Mouse (Mus musculus) kidney, postnatal 4 days (tissue): Measurements from ENCODE around the gene Dgcr2.

Source experiments
- DNase-seq, 2 experiments: peaks; one replicate each; pipeline ENCODE4 v3.0.0; 2021; ENCODE audit warnings: mixed read lengths in 2 of 2

The Dgcr2 gene

GRCm38 (mm10) chr16:17898462-17898861 is at the start of gene Dgcr2, which contains the start of gene Tssk2:
TSS of gene Dgcr2 (minus strand) at chr16:17898562.
TSS of gene Tssk2 (plus strand) at chr16:17898637.
- no peak for DNase-seq

GRCm38 (mm10) chr16:17945081-17945831 is 46.9 kb upstream of the Dgcr2 start:
- peak; percentile 28 to 61 for DNase-seq

- DNase-seq, result no peak
Observed at GRCm38 (mm10) chr16:17943466-17943865, 45.1 kb upstream of the Dgcr2 start.

- peak in 1 of 2 experiments; percentile 27 for DNase-seq
Observed at GRCm38 (mm10) chr16:17939255-17939751, 40.9 kb upstream of the Dgcr2 start.

GRCm38 (mm10) chr16:17938821-17939220 is 40.5 kb upstream of the Dgcr2 start:
- peak; percentile 74 to 84 for DNase-seq

GRCm38 (mm10) chr16:17938187-17938586 is 39.8 kb upstream of the Dgcr2 start:
- DNase-seq, result no peak

- DNase-seq, result no peak
Observed at GRCm38 (mm10) chr16:17936776-17937175, 38.4 kb upstream of the Dgcr2 start.

GRCm38 (mm10) chr16:17934445-17934910 is 36.1 kb upstream of the Dgcr2 start:
- no peak for DNase-seq

- no peak for DNase-seq
Observed at GRCm38 (mm10) chr16:17933594-17934444, 35.5 kb upstream of the Dgcr2 start.

- no peak for DNase-seq
Observed at GRCm38 (mm10) chr16:17931906-17932460, 33.6 kb upstream of the Dgcr2 start.

GRCm38 (mm10) chr16:17929631-17930030 is 31.3 kb upstream of the Dgcr2 start:
- DNase-seq, result no peak

GRCm38 (mm10) chr16:17929211-17929610 is 30.8 kb upstream of the Dgcr2 start:
- no peak for DNase-seq

GRCm38 (mm10) chr16:17928627-17929104 is 30.3 kb upstream of the Dgcr2 start:
- peak; percentile 83 to 92 for DNase-seq

GRCm38 (mm10) chr16:17928087-17928580 is 29.8 kb upstream of the Dgcr2 start, which contains the start of gene Slc25a1:
TSS of gene Slc25a1 (minus strand) at chr16:17928219.
- DNase-seq, result peak; percentile 83 to 89

GRCm38 (mm10) chr16:17927351-17928082 is 29.2 kb upstream of the Dgcr2 start:
- peak; percentile 70 to 79 for DNase-seq

- DNase-seq, result no peak
Observed at GRCm38 (mm10) chr16:17922163-17922538, 23.8 kb upstream of the Dgcr2 start.

GRCm38 (mm10) chr16:17921325-17922162 is 23.2 kb upstream of the Dgcr2 start:
- DNase-seq, result peak; percentile 98 to 99

- peak in 1 of 2 experiments; percentile 21 for DNase-seq
Observed at GRCm38 (mm10) chr16:17920586-17920985, 22.2 kb upstream of the Dgcr2 start.

GRCm38 (mm10) chr16:17914307-17915249 is 16.2 kb upstream of the Dgcr2 start, which contains the start of gene Gsc2:
TSS of gene Gsc2 (minus strand) at chr16:17915059.
- DNase-seq, result peak; percentile 34 to 49
